Mouse (Mus musculus) bone marrow, adult 2 months (tissue): Measurements from ENCODE around the gene Plxnd1.

Experiments
- CTCF ChIP-seq: fragments of 200-500 bp; IDR thresholded peaks from 2 replicates; pipeline ENCODE4 v1.5.1; 2011; ENCODE audit warnings: low read length, control low read depth; ENCODE audit not compliant: control insufficient read depth, insufficient read depth
- POLR2A ChIP-seq: fragments of 200-500 bp; IDR thresholded peaks from 2 replicates; pipeline ENCODE4 v1.6.1; 2011; ENCODE audit warnings: low read depth, mild to moderate bottlenecking, control low read depth, low read length, borderline replicate concordance; ENCODE audit not compliant: control insufficient read depth

GRCm38 (mm10) chr6:115958445-115958844 is 36.4 kb downstream of the Plxnd1 start:
- TF ChIP-seq POLR2A (no peak), CTCF (no peak)
